Mouse (Mus musculus): ENCODE data around the gene Nhsl2.

GRCm38 (mm10) chrX:102076886-102077765, 227.9 kb downstream of the Nhsl2 start:
- no peak for TF ChIP-seq CTCF (IDR thresholded peaks at IDR 0.05; ENCODE audit: insufficient read depth, low read length)
- TF ChIP-seq POLR2A (IDR thresholded peaks at IDR 0.05; ENCODE audit: borderline replicate concordance, extremely low read depth, low read depth, low read length), result no peak
